Mouse (Mus musculus) stomach, postnatal 0 days (tissue): ENCODE data around the gene Pola2. TPM values are rescaled to one million over a fixed set of nuclear protein-coding genes. Genes with fewer than 3 reads are reported as not detected.

Source experiments
- ATAC-seq: fragments of 200-750 bp; cut with Nextera tagmentation; 2 replicates; pipeline ENCODE4 v1.8.0; 2017; ENCODE audit not compliant: low FRiP score, low TSS enrichment
- DNase-seq: peaks from one replicate; pipeline ENCODE4 v3.0.0-alpha.2; 2016; ENCODE audit warnings: low spot score
- H3K27ac ChIP-seq: fragments of 300-500 bp; sonication (generic); replicated peaks from 2 replicates; pipeline ENCODE4 v1.5.1; 2014; ENCODE audit warnings: mild to moderate bottlenecking, control low read depth
- H3K27me3 ChIP-seq: fragments of 300-500 bp; sonication (generic); 2 replicates; pipeline ENCODE4 v1.6.1; 2014; ENCODE audit warnings: low read length; ENCODE audit not compliant: control insufficient read depth, insufficient read depth
- H3K36me3 ChIP-seq: fragments of 300-500 bp; sonication (generic); 2 replicates; pipeline ENCODE4 v1.6.1; 2014; ENCODE audit warnings: low read length, mixed read lengths; ENCODE audit not compliant: control insufficient read depth, insufficient read depth
- H3K4me1 ChIP-seq: fragments of 300-500 bp; sonication (generic); replicated peaks from 2 replicates; pipeline ENCODE4 v1.6.1; 2014; ENCODE audit warnings: antibody characterized with exemption; ENCODE audit not compliant: control insufficient read depth, insufficient read depth
- H3K4me2 ChIP-seq: fragments of 300-500 bp; sonication (generic); replicated peaks from 2 replicates; pipeline ENCODE4 v1.6.1; 2014; ENCODE audit warnings: low read depth, mild to moderate bottlenecking, control low read depth, moderate library complexity
- H3K4me3 ChIP-seq: fragments of 300-500 bp; sonication (generic); 2 replicates; pipeline ENCODE4 v1.5.1; 2014; ENCODE audit warnings: low read depth, low read length, control low read depth
- H3K9ac ChIP-seq: fragments of 300-500 bp; sonication (generic); 2 replicates; pipeline ENCODE4 v1.6.1; 2014; ENCODE audit warnings: mild to moderate bottlenecking, low read length, control low read depth, mixed read lengths
- H3K9me3 ChIP-seq: fragments of 300-500 bp; sonication (generic); 2 replicates; pipeline ENCODE4 v1.6.1; 2016; ENCODE audit warnings: low read length; ENCODE audit not compliant: control insufficient read depth
- CTCF ChIP-seq: IDR thresholded peaks from 2 replicates; pipeline ENCODE4 v1.5.1; 2016; ENCODE audit warnings: antibody characterized with exemption, low read depth, mild to moderate bottlenecking, moderate library complexity
- EP300 ChIP-seq: optimal IDR thresholded peaks from 2 replicates; pipeline ENCODE3; 2016; ENCODE audit warnings: antibody characterized with exemption
- WGBS: fragments of 180-500 bp; shearing (Covaris S2); extraction: QIAGEN DNeasy Blood & Tissue Kit; methylation state at CpG from one replicate; pipeline ENCODE4 v1.1.7; 2014; 5-methylcytosine and 5-hydroxymethylcytosine counted together
- polyA plus RNA-seq: library from polyadenylated mRNA; unstranded; fragments of >200 nt; fragmentation: Nextera tagmentation; extraction: Ambion mirVana; gene quantifications from 2 replicates; pipeline ENCODE4 v1.2.1, GENCODE M21; 2015

Gene Pola2
- polyA plus RNA-seq, 1 experiment from 2014 or later, result 21.2 TPM

GRCm38 (mm10) chr19:5891521-5892258 is 72.3 kb downstream of the Pola2 start:
- Histone ChIP-seq H3K36me3 (peaks cover 3% of the 10 kb centered on the region), H3K27me3 (no peaks in the 10 kb centered on the region), H3K4me3 (no peak overlapping the region), H3K27ac (no peak overlapping the region), H3K9ac (no peak overlapping the region), H3K9me3 (no peaks in the 10 kb centered on the region), H3K4me2 (no peak overlapping the region), H3K4me1 (no peaks in the 10 kb centered on the region; the same call in 1 of the 2 replicates)
- no peak for TF ChIP-seq EP300
- TF ChIP-seq CTCF, result no peak
- no peak for ATAC-seq
- 94% methylated on average over 12 of the region's 12 CpGs for WGBS
- no peak for DNase-seq

Other genes starting within 250 kb of the Pola2 start
- 28.0 and 29.5 TPM in 2 replicates for gene Ehbp1l1, start 237.9 kb downstream of the Pola2 start, polyA plus RNA-seq
- 51.9 and 52.1 TPM in 2 replicates for gene Fam89b, start 234.5 kb downstream of the Pola2 start, polyA plus RNA-seq
- gene Ltbp3, start 223.3 kb downstream of the Pola2 start, polyA plus RNA-seq, result 15.7 and 26.9 TPM in 2 replicates
- gene Scyl1, start 192.8 kb downstream of the Pola2 start, polyA plus RNA-seq, result 38.1 and 40.9 TPM in 2 replicates
- gene Frmd8, start 88.9 kb downstream of the Pola2 start, polyA plus RNA-seq, result 13.8 and 18.8 TPM in 2 replicates
- 2.9 and 3.2 TPM in 2 replicates for gene Slc25a45, start 86.4 kb downstream of the Pola2 start, polyA plus RNA-seq
- gene Tigd3, start 70.1 kb downstream of the Pola2 start, polyA plus RNA-seq, result 0.77 and 1.0 TPM in 2 replicates
- gene Dpf2, start 51.2 kb downstream of the Pola2 start, polyA plus RNA-seq, result 47.0 and 54.9 TPM in 2 replicates
- gene Cdc42ep2, start 39.4 kb downstream of the Pola2 start, polyA plus RNA-seq, result 7.9 and 8.1 TPM in 2 replicates
- gene Slc22a20, start 21.9 kb upstream of the Pola2 start, polyA plus RNA-seq, result not detected in 2 replicates
- gene Capn1, start 51.7 kb upstream of the Pola2 start, polyA plus RNA-seq, result 21.2 and 21.4 TPM in 2 replicates
- 18.5 and 21.1 TPM in 2 replicates for gene Syvn1, start 82.4 kb upstream of the Pola2 start, polyA plus RNA-seq
- 35.0 and 36.6 TPM in 2 replicates for gene Mrpl49, start 93.6 kb upstream of the Pola2 start, polyA plus RNA-seq
- gene Fau, start 93.6 kb upstream of the Pola2 start, polyA plus RNA-seq, result 818 and 857 TPM in 2 replicates
- gene Znhit2, start 97.0 kb upstream of the Pola2 start, polyA plus RNA-seq, result 31.8 and 33.2 TPM in 2 replicates
- 17.9 and 19.7 TPM in 2 replicates for gene Tm7sf2, start 104.2 kb upstream of the Pola2 start, polyA plus RNA-seq
- gene Vps51, start 113.0 kb upstream of the Pola2 start, polyA plus RNA-seq, result 43.2 and 48.9 TPM in 2 replicates
- gene Tmem262, start 115.8 kb upstream of the Pola2 start, polyA plus RNA-seq, result not detected in 2 replicates
- 0.52 and 1.0 TPM in 2 replicates for gene Gm28374, start 118.1 kb upstream of the Pola2 start, polyA plus RNA-seq
- gene Zfpl1, start 120.8 kb upstream of the Pola2 start, polyA plus RNA-seq, result 58.4 and 62.5 TPM in 2 replicates
- 7.9 and 8.1 TPM in 2 replicates for gene Cdca5, start 120.8 kb upstream of the Pola2 start, polyA plus RNA-seq
- not detected in 2 replicates for gene AC131692.1, start 130.2 kb upstream of the Pola2 start, polyA plus RNA-seq
- gene Naaladl1, start 141.6 kb upstream of the Pola2 start, polyA plus RNA-seq, result 0.05 and 0.07 TPM in 2 replicates
- gene Sac3d1, start 154.4 kb upstream of the Pola2 start, polyA plus RNA-seq, result 26.8 and 29.4 TPM in 2 replicates
- 24.7 and 25.0 TPM in 2 replicates for gene Snx15, start 164.1 kb upstream of the Pola2 start, polyA plus RNA-seq
- 0.49 and 0.52 TPM in 2 replicates for gene Batf2, start 176.8 kb upstream of the Pola2 start, polyA plus RNA-seq
- 74.0 and 77.2 TPM in 2 replicates for gene Arl2, start 177.3 kb upstream of the Pola2 start, polyA plus RNA-seq
- 0.11 TPM in 1 of 2 replicates, not detected in the other for gene Majin, start 220.2 kb upstream of the Pola2 start, polyA plus RNA-seq